Mouse (Mus musculus): ENCODE data around the gene Gjc2.
A peak's percentile ranks its signal among the peaks of the same experiment; 100 is the strongest.
"Not testable (repeated sequence)": the region's sequence is repeated elsewhere in the genome, so short reads cannot be mapped to it uniquely, and the experiment has no call there.

Gene Gjc2

GRCm38 (mm10) chr11:59182864-59183331 lies at the start of gene Gjc2:
TSS of gene Gjc2 (minus strand) at chr11:59183213.
- peak; percentile 45 for DNase-seq (ENCODE audit: low read depth)

DNA sequence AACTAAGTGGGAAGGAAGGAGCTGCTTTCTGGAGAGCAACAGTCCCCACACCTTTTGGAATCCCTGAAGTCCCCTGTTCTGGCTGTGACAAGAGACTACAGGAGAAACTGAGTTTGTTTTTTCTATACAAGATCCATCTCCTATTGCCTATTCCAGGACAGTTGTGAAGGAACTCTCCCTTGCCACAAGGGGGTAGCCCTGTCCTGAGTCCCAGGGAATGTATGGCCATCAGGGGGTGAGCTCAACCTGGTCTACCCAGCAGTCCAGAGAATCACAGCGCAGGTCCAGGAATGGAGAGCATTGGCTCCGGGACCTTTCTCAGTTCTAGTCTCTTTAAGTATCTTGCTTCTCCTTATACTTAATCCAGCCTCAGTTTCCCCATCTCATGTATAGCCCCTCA lies 49.8 kb upstream of the Gjc2 start:
- DNase-seq (ENCODE audit: low read depth), result peak; percentile 30

DNA sequence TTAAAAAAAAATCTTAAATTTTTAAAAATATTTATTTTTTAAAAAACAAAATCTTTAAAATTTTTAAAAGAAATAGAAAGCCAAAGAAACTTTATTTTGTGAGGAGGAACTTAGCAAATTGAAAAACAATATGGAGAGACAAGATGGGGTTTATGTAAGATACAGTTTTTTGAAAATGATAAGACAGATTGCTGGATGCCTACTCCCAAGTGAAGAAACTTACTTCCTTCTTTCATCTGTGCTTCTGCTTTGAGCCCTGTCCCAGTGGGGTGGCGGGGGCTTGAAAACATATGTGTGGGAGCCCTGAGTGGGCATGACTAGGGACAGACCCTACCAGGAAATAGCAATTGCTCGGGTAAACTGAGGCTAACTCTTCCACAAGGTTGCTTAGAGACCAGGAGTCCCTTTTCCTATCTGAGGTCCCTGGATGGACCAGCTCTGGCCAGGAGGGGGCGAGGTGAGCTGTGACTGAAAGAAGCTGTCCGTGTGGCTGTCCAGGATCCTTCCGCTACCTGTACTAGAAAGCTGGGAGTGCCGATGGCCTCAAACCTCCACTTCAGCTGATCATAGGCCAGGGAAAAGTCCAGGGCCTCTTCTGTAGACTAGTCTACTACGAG lies 47.2 kb upstream of the Gjc2 start:
- DNase-seq (ENCODE audit: low read depth), result peak; percentile 71

- DNase-seq (ENCODE audit: low read depth), result peak; percentile 99
Measured at GRCm38 (mm10) chr11:59228122-59228953, 45.3 kb upstream of the Gjc2 start, which contains the start of gene Arf1. TSS of gene Arf1 (minus strand) at chr11:59228270.

GRCm38 (mm10) chr11:59227604-59228121 lies 44.6 kb upstream of the Gjc2 start:
- no peak for DNase-seq (ENCODE audit: low read depth)

GRCm38 (mm10) chr11:59226787-59227603 lies 44.0 kb upstream of the Gjc2 start:
- DNase-seq (ENCODE audit: low read depth), result peak; percentile 60

DNA sequence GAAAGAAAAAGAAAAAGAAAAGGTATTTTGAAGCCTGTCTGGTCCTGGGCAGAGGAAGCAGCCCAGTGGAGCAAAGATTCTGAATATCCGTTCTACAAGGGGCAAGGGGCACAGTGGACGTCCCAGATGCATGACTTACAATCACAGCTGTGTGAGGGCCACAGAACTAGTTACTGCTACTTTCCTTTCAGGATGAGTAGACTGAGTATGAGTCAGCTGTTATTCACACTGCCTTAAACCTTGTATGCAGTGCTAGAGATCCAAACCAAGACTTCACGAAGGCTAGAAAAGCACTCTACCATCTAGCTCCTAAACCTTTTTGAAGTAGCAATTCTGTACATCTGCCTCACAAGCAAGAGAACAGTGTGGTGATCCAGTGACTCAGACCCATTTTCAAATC lies 43.2 kb upstream of the Gjc2 start:
- peak; percentile 54 for DNase-seq (ENCODE audit: low read depth)

GRCm38 (mm10) chr11:59225167-59225566 lies 42.2 kb upstream of the Gjc2 start:
- DNase-seq (ENCODE audit: low read depth), result no peak

GRCm38 (mm10) chr11:59224470-59224869 lies 41.5 kb upstream of the Gjc2 start:
- DNase-seq (ENCODE audit: low read depth), result no peak

DNA sequence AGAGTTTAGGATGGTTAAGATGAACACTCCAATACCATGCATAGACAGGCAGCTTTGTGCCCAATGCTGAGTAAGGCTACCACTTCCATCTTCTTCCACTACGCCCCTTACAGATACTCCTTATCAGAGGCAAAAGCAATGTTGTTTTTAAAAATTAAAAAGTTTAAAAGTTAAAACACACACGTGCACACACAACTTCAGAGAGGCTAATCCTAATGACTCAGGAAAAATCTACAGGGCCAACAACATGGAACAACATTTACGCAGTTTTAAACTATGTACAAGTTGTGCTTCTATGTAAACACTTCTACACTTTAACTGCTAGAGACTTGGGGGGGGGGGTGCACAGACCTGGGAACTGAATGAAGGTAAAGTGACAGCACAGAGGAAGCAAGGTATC lies 41.0 kb upstream of the Gjc2 start:
- no peak for DNase-seq (ENCODE audit: low read depth)

- no peak for DNase-seq (ENCODE audit: low read depth)
Measured at GRCm38 (mm10) chr11:59222306-59222705, 39.3 kb upstream of the Gjc2 start.

- DNase-seq (ENCODE audit: low read depth), result no peak
Measured at GRCm38 (mm10) chr11:59221604-59222003, 38.6 kb upstream of the Gjc2 start.

DNA sequence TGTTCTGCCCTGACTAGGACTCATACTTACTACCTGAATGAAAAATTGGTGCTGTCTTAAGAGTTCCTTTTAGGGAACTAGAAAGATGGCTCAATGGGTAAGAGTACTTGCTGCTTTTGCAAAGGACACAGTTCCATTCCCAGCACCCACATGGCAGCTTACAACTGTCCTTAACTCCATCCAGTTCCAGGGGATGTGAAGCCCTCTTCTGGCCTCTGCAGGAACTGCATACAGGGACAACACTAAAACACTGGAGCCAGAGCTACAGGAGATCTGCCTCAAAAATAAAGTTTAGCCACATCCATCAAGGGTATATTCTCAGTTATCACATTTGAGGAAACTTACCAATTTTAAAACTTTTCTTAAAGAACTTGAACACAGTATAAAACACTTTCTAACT lies 36.1 kb upstream of the Gjc2 start:
- DNase-seq (ENCODE audit: low read depth), result peak; percentile 45

DNA sequence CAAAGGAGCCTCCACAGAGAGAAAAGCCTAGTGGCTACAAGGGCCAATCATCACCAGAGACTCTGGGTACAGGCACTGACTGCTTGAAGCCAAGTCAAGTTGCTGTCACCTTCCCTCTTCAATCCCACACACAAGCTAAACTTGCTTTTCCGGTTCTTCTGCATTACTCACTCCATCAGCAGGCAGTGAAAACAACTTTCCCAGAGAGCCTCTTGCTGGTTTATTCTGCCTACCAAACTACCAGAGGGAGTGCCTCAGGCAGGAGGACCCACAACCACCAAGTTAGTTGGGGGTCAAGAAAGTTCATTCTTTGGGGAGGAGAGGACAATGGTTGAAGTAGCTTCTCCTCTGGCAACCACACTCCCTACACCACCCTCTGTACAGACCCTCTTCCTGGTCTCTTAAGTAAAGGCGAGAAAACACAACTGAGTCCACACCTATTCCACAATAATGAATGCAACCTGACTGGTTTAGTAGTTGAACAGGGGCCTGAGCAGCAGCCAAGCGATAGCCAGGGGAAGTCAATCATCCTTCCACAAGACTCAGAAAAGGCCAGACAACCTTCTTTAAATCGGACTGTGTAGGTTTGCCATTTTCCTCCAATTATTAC lies 35.5 kb upstream of the Gjc2 start:
- DNase-seq (ENCODE audit: low read depth), result no peak

DNA sequence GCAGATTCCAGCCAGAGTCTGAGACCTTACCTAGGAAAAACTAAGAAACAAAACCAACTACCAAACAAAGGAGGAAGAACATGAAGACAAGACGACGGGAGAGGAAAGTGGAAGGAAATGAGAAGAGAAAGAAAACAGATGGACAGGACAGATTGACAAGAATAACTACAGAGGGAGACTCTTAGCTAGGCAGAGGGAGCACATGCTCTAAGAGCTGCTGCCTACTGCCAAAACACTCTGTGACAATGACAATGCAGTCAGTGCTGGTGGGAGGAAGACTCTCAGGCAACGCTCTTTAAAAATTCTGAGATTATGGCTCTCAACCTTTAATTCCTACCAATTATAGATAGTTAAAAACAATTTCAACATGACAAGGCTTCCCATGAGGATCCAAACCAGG lies 33.9 kb upstream of the Gjc2 start:
- DNase-seq (ENCODE audit: low read depth), result no peak

DNA sequence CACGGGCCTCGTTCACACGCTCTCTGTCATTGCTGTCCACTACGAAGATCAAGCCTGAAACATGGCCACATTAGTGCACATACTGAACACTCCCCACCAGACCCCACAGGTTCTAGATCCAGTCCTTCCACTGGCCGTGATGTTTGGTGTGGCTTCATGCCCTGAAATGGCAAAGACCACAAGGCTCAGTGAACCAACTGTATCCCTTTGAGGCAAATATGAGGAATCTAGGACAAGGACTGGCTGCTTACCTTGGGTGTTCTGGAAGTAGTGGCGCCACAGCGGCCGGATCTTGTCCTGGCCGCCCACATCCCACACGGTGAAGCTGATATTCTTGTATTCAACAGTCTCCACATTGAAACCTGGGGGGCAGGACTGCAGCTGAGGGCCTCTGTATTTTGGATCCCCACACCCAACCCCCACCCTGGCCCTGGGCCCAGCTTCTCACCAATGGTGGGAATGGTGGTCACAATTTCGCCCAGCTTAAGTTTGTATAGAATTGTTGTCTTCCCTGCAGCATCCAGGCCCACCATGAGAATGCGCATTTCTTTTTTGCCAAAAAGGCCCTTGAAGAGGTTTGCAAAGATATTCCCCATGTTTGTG lies 30.0 kb upstream of the Gjc2 start:
- DNase-seq (ENCODE audit: low read depth), result no peak

GRCm38 (mm10) chr11:59212320-59212719 lies 29.3 kb upstream of the Gjc2 start:
- DNase-seq (ENCODE audit: low read depth), result not testable (repeated sequence)

- DNase-seq (ENCODE audit: low read depth), result not testable (repeated sequence)
Measured at GRCm38 (mm10) chr11:59211561-59211960, 28.5 kb upstream of the Gjc2 start.

DNA sequence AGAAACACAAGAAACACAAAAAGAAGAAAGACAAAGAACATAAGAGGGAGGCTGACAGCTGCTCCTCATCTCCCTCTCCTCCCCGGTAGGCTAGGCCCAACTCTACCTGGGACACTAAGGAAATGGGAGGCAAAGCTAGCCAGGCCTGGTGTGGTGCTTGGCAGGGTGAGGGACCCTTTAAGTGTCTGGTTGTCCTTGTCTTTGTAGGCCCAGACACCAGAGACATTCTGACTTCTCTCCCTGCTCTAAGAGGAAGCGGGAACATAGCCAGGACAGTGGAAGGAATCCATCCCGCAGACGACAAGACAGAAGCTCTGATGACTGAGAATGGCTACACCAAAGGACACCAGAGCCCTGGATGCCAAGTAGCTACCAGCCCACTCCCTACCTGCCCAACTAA lies 27.0 kb upstream of the Gjc2 start:
- no peak for DNase-seq (ENCODE audit: low read depth)

- peak; percentile 28 for DNase-seq (ENCODE audit: low read depth)
Measured at GRCm38 (mm10) chr11:59209580-59209979, 26.6 kb upstream of the Gjc2 start.

DNA sequence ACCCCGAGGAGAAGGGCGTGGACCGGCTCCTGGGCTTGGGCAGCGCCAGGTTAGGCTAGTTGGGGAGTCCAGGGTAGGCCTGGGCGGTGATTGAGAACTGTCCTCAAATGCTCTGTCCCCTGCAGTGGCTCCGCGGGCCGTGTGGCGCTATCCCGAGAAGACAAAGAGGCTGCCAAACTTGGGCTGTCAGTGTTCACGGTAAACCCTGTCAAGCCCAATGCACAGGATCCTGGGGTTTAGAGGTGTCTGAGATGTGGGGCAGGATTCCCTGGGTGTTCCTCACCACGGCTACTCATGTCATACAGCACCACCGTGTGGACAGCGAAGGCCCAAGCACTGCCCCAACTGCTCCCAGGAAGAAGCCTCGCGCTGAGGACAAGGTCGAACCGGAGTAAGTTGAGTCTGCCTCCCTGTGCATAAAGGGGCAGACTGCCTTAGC lies 26.0 kb upstream of the Gjc2 start:
- DNase-seq (ENCODE audit: low read depth), result peak; percentile 80

Measured in NIH3T3 (cell line).